Mouse (Mus musculus) megakaryocyte, embryonic 14.5 days (primary cell): ENCODE results near the gene Ntng1.

Source experiments
- FLI1 ChIP-seq: IDR thresholded peaks from 2 replicates; pipeline ENCODE4 v1.6.1; 2012; ENCODE audit warnings: low read length, inconsistent platforms, mixed read lengths
- GATA1 ChIP-seq: IDR thresholded peaks from 3 replicates; pipeline ENCODE4 v1.6.1; 2012; ENCODE audit warnings: mixed read lengths, low read length, inconsistent platforms, borderline replicate concordance

DNA sequence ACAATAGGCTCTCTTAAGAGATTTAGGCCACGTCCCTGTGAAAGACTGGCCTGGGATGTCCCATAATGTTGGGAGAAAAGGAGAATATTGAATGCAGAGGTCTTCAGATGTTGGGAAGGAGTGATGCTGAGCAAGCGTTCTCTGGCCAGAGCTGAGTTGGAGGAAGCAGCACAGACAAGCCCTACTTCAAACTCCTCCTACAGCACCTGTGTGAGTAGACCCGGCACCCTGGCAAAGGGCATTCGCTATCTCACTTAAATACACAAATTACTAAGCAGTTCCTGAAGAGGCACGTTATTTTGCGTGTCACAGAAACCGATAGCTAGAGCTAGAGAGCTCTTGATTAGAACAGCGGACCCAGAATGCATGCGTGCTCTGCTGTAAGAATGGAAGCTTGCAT lies 10.7 kb downstream of the Ntng1 start:
- TF ChIP-seq GATA1 = no peak
- no peak for TF ChIP-seq FLI1
